Mouse (Mus musculus) forebrain, embryonic 13.5 days (tissue): ENCODE measurements at regions not wholly inside any gene's neighbourhood (a gene's known extent, or its start where the extent isn't known, plus 50 kb on each side); places are given as distances from the start of the nearest gene placed in this dataset.

Experiments used
- ATAC-seq: fragments of 200-750 bp; cut with Nextera tagmentation; 2 replicates; pipeline ENCODE4 v1.8.0; 2017
- H3K27ac ChIP-seq: fragments of 300-500 bp; sonication (generic); 2 replicates; pipeline ENCODE4 v1.5.1; 2015; ENCODE audit warnings: inconsistent platforms, mild to moderate bottlenecking, moderate library complexity
- H3K27me3 ChIP-seq: fragments of 300-500 bp; sonication (generic); 2 replicates; pipeline ENCODE4 v1.6.1; 2015; ENCODE audit warnings: mild to moderate bottlenecking, inconsistent platforms
- H3K36me3 ChIP-seq: fragments of 300-500 bp; sonication (generic); 2 replicates; pipeline ENCODE4 v1.6.1; 2015; ENCODE audit warnings: mild to moderate bottlenecking, inconsistent platforms; ENCODE audit not compliant: poor library complexity, severe bottlenecking
- H3K4me1 ChIP-seq: fragments of 300-500 bp; sonication (generic); 2 replicates; pipeline ENCODE4 v1.6.1; 2015; ENCODE audit warnings: inconsistent platforms
- H3K4me2 ChIP-seq: fragments of 300-500 bp; sonication (generic); 2 replicates; pipeline ENCODE4 v1.6.1; 2015; ENCODE audit warnings: inconsistent platforms, mild to moderate bottlenecking, moderate library complexity
- H3K4me3 ChIP-seq: fragments of 300-500 bp; sonication (generic); 2 replicates; pipeline ENCODE4 v1.5.1; 2015; ENCODE audit warnings: mild to moderate bottlenecking, inconsistent platforms
- H3K9ac ChIP-seq: fragments of 300-500 bp; sonication (generic); 2 replicates; pipeline ENCODE4 v1.6.1; 2015; ENCODE audit warnings: mild to moderate bottlenecking, inconsistent platforms
- H3K9me3 ChIP-seq: fragments of 300-500 bp; sonication (generic); replicated peaks from 2 replicates; pipeline ENCODE4 v1.6.1; 2016; ENCODE audit warnings: inconsistent platforms
- WGBS: fragments of 180-500 bp; shearing (Covaris S2); methylation state at CpG from one replicate; pipeline ENCODE4 v1.1.7; 2015; 5-methylcytosine and 5-hydroxymethylcytosine counted together

DNA sequence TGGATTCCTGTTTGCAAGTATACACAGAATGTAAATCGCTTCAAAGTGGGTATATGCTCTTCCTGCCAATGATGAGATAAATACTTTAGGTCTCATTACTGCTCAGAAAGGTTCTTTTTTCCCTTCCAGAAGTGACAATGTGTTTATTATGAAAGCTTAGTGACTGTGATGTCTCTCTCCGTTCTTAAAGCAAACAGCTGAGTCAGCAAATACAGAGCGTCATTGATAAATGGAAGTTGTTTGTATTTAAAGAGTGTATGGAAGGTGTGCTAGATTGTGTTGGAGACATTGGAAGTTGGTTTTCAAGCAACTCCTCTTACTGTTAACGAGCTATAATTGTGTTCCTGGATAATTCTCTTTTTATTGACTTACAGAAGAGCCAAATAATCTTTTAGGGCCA is 408.0 kb downstream of the Prr30 start:
- Histone ChIP-seq H3K27me3 (no peaks in the 10 kb centered on the region), H3K27ac (no peak overlapping the region), H3K36me3 (no peaks in the 10 kb centered on the region), H3K4me3 (no peak overlapping the region), H3K9me3 (no peaks in the 10 kb centered on the region), H3K4me1 (0 out of 2 replicates have a peak, but pooled peaks cover 2% of the 10 kb centered on the region), H3K9ac (no peak overlapping the region), H3K4me2 (no peak overlapping the region)
- WGBS = 61% methylated on average over 4 of the region's 4 CpGs
- no peak for ATAC-seq

DNA sequence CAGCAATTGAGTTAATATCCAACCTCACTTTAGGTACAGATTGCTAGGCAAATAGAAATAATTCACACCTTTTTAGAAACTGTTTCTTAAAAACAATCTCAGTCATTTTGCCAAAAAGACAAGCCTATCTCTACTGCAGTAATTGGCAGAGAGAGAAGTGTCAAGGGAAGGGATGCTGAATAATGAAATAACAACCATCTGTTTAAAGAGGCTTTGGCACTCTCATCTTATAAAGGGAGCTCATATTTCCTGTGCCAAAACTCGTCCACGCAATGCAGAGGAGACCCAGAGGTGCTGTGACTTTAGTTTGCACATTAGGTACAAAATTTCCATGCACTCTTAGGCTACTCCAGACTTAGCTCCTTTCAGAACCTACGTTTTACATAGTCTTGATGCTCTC is 418.2 kb downstream of the Prr30 start:
- Histone ChIP-seq H3K27ac (no peak overlapping the region), H3K9me3 (no peaks in the 10 kb centered on the region), H3K4me3 (no peak overlapping the region), H3K4me1 (no peaks in the 10 kb centered on the region), H3K27me3 (no peaks in the 10 kb centered on the region), H3K4me2 (no peak overlapping the region), H3K36me3 (no peaks in the 10 kb centered on the region), H3K9ac (no peak overlapping the region)
- peak; percentile 63 for ATAC-seq
- WGBS = 72% methylated on average over 3 of the region's 3 CpGs

DNA sequence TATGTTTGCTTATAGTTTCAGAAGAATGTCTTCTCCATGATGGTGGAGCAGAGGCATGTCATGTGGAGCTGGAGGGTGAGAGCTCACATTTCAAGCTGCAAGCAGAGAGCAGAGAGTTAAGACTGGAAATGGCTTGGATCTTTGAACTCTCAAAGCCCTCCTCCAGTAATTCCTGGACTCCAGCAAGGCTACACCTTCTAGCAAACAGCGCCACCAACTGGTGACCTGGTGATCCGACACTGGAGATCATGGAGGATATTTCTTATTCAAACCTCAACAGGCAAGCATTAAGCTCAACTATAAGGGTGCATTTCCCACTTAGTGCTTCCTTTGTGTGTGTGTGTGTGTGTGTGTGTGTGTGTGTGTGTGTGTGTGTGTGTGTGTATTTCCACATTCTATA is 446.2 kb downstream of the Prr30 start:
- Histone ChIP-seq H3K9me3 (no peaks in the 10 kb centered on the region), H3K27ac (no peak overlapping the region), H3K36me3 (no peaks in the 10 kb centered on the region), H3K27me3 (no peaks in the 10 kb centered on the region), H3K4me3 (no peak overlapping the region), H3K4me1 (peaks cover 18% of the 10 kb centered on the region), H3K9ac (no peak overlapping the region), H3K4me2 (no peak overlapping the region)
- 44% methylated on average over 2 of the region's 2 CpGs for WGBS
- ATAC-seq = no peak

DNA sequence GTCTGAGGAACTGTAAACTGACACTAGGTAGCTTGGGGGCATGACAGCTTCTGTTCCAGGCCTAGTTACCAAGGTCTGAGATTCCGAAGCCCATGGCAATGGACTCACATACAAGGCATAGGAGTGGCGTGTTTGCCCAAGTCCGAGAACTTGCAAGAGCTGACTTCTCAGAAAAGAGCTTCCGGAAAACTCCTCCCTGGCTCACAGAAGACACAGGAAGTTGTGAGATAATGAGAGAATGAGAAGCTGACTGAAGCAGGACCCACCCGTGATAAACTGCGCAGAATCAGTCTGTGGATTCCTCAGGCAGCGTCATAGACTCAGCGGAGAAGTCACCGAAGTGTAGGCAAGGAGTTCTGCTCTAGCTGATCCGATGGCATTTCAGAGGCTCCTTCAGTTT is 447.4 kb downstream of the Prr30 start:
- peaks cover 18% of the 10 kb centered on the region for H3K4me1 ChIP-seq
- no peaks in the 10 kb centered on the region for H3K27me3 ChIP-seq
- no peaks in the 10 kb centered on the region for H3K36me3 ChIP-seq
- no peak overlapping the region for H3K4me2 ChIP-seq
- H3K9ac ChIP-seq = no peak overlapping the region
- H3K27ac ChIP-seq = no peak overlapping the region
- WGBS = 80% methylated on average over 10 of the region's 10 CpGs
- no peaks in the 10 kb centered on the region for H3K9me3 ChIP-seq
- no peak overlapping the region for H3K4me3 ChIP-seq
- no peak for ATAC-seq

DNA sequence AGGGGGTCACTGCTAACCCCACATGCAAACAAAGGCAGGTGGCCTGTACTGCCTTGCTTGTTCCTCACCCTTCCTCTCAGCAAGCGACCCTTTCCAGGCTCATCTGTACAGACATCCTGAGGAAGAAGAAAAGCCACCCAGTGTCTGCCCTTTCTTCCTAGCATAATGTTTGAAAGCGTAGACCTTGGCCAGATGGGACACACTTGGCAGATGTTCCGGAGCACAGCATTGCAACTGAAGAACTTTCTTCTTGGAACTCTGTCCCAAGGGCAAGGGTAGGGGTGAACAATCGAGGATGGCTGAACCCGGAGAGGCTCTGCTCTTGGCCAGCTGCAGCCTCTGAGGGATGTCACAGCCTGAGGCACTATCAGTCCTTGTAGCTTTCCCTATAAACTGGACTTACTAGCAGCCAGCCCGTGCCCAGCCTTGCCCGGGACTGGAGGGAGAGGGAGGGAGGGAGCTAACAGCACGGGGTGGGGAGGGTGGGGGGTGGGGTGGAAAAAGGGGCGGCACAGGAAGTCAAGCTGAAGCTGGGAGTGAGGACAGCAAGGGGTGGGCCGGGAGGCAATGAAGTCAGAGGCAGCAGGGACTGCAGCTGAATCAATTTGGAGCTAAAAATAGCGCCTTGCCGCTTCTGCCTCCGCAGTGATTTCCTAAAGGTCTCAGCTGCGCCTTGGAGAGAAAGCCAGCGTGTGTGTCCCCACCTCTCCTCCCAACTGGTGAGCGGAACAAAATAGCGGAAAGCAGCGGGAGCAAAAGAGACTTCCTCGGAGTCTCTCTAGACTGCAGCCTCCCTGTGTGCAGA is 450.2 kb downstream of the Prr30 start:
- H3K4me3 ChIP-seq = peak overlapping the region; percentile 35
- peak; percentile 96 for ATAC-seq
- H3K27ac ChIP-seq = peak overlapping the region; percentile 79
- peaks cover 18% of the 10 kb centered on the region for H3K4me1 ChIP-seq
- H3K9me3 ChIP-seq = no peaks in the 10 kb centered on the region
- WGBS = 12% methylated on average over 19 of the region's 19 CpGs
- peak overlapping the region; percentile 62 for H3K9ac ChIP-seq
- peak overlapping the region; percentile 66 for H3K4me2 ChIP-seq
- no peaks in the 10 kb centered on the region for H3K36me3 ChIP-seq
- no peaks in the 10 kb centered on the region for H3K27me3 ChIP-seq

DNA sequence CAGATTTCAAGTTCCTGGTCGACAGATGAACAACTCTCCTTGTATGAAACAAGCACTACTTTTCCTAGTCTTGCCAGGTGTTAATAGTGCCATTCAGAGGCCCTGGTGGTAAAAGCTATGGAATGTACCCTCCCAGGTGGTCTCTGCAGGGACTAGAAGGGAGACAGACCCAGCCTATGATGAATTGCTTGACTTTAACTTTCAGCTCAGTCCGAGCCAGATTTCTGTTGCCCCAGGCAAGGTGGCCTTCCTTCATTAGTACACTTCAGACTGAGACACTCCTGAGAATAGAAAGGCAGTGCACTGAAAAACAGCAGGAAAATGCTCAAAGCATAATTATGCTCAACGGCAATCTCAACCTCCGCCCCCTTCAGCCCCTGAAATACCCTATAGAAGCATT is 450.8 kb upstream of the Klf12 start:
- Histone ChIP-seq H3K27me3 (no peaks in the 10 kb centered on the region), H3K9me3 (no peaks in the 10 kb centered on the region; the same call in 1 of the 2 replicates), H3K4me3 (no peak overlapping the region), H3K27ac (no peak overlapping the region), H3K4me2 (no peak overlapping the region), H3K9ac (no peak overlapping the region), H3K4me1 (no peaks in the 10 kb centered on the region), H3K36me3 (no peaks in the 10 kb centered on the region)
- no peak for ATAC-seq
- WGBS = 44% methylated on average over 4 of the region's 4 CpGs

DNA sequence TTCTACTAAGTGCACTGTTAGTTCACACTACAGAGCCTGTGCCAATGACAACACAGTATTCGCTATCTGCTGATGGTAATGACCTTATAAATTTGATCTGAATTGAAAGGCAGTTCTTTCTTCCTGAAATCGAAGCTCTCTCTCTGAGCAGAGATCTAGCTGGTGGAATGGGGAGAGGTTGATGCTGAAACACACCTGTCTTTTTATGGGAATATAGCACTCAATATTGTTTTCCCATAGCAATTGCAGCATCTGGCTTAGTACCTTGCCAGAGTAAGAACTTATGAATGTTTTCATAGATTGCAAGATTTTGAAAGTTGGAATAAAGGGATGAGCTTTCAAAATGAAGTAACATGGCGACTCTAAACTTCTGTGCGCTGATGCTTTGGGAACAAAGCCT is 444.0 kb upstream of the Klf12 start:
- Histone ChIP-seq H3K4me3 (no peak overlapping the region), H3K36me3 (no peaks in the 10 kb centered on the region), H3K4me2 (no peak overlapping the region), H3K9me3 (no peaks in the 10 kb centered on the region; the same call in 1 of the 2 replicates), H3K27ac (no peak overlapping the region), H3K9ac (no peak overlapping the region), H3K27me3 (no peaks in the 10 kb centered on the region), H3K4me1 (no peaks in the 10 kb centered on the region)
- WGBS = 83% methylated on average over 4 of the region's 4 CpGs
- no peak for ATAC-seq

DNA sequence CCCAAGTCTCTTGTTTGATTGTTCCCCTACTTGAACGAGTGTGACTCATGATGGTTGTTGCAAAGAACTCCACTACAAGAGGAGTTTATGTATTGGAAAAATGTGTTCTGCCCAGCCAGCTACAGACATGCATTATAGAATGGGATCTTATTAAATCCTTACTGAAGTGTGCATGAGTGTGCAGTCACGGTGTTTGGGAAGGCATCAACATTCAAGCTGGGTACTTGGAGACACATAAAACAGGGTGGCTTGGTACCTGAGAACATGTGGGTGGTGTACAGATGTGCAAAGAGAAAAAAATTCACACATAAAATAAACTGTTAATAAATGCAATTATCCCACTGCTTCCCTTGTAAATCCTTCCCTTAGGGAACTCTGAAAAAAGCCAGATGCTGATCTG is 443.2 kb upstream of the Klf12 start:
- no peaks in the 10 kb centered on the region for H3K36me3 ChIP-seq
- no peaks in the 10 kb centered on the region for H3K4me1 ChIP-seq
- H3K27ac ChIP-seq = no peak overlapping the region; the same call in 1 of the 2 replicates
- no peak for ATAC-seq
- H3K4me3 ChIP-seq = no peak overlapping the region
- 66% methylated on average over 2 of the region's 2 CpGs for WGBS
- no peak overlapping the region for H3K9ac ChIP-seq
- H3K27me3 ChIP-seq = no peaks in the 10 kb centered on the region
- no peaks in the 10 kb centered on the region for H3K9me3 ChIP-seq
- H3K4me2 ChIP-seq = no peak overlapping the region

DNA sequence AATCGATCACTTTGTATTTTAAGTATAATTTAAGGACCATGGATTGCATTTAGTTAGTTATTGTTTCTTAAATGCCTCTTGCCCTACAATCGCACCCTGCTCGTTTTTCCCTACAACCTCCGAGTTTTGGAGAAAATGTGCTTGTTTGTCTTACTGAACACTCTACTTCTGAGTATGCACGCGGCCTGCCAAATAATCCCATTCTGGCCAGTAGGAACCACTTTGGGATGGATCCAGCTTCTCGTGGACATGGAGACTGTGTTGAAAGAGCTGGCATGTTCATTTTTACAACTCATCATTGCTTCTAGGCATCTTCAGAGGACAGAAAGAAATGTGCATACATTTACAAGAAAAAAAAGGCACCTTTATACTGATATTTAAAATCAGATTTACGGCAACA is 440.5 kb upstream of the Klf12 start:
- WGBS = 89% methylated on average over 8 of the region's 8 CpGs
- no peak overlapping the region for H3K27ac ChIP-seq
- no peaks in the 10 kb centered on the region for H3K9me3 ChIP-seq
- H3K4me3 ChIP-seq = no peak overlapping the region
- H3K4me1 ChIP-seq = peaks cover under 1% of the 10 kb centered on the region; the same call in 1 of the 2 replicates
- no peak overlapping the region for H3K9ac ChIP-seq
- H3K36me3 ChIP-seq = no peaks in the 10 kb centered on the region
- ATAC-seq = no peak
- H3K4me2 ChIP-seq = no peak overlapping the region
- H3K27me3 ChIP-seq = no peaks in the 10 kb centered on the region

DNA sequence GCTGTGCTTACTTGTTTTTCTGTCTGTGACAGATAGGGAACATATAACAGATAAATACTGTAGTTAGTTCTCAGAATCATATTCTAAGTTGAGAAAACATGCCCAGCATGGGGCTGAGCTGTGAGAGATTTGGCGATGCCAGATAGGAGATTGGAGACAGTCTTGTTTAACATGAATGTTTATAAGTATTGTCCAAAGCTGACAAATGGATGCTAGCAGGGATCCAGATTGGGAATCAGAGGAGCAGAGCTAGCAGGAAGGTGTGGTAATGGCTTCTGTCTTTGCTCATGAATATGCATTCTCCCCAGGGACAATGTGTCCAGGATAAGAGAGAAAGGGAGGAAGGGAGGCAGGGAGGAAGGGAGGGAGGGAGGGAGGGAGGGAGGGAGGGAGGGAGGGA is 436.2 kb upstream of the Klf12 start:
- no peaks in the 10 kb centered on the region for H3K36me3 ChIP-seq
- H3K9me3 ChIP-seq = no peaks in the 10 kb centered on the region
- H3K27ac ChIP-seq = no peak overlapping the region
- no peak overlapping the region for H3K4me2 ChIP-seq
- no peak overlapping the region for H3K4me3 ChIP-seq
- no peak overlapping the region for H3K9ac ChIP-seq
- peak; percentile 80 for ATAC-seq
- peaks cover 5% of the 10 kb centered on the region; the same call in 1 of the 2 replicates for H3K4me1 ChIP-seq
- WGBS = 26% methylated on average over 1 of the region's 1 CpGs
- no peaks in the 10 kb centered on the region for H3K27me3 ChIP-seq

DNA sequence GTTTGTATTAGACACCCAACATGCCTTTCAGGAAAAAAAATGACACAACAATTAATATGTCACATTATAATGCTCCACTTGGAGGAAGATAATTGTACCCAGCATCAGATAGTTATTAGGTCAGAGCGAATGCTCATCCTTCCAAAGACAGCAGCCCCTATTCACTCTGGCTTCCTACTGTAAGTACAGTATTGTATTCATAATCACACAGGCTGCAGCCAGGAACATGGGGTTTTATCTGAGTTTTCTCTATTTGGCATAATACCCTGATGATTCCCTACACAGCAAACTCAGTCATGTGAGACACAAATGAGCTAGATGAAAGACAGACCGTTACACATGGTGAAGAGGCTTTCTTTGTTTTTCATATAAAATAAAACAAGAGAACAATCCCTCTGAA is 430.5 kb upstream of the Klf12 start:
- no peak overlapping the region for H3K27ac ChIP-seq
- H3K4me1 ChIP-seq = peaks cover 20% of the 10 kb centered on the region
- H3K4me2 ChIP-seq = no peak overlapping the region
- no peak overlapping the region for H3K4me3 ChIP-seq
- H3K36me3 ChIP-seq = no peaks in the 10 kb centered on the region
- WGBS = 44% methylated on average over 2 of the region's 2 CpGs
- no peak overlapping the region for H3K9ac ChIP-seq
- peak; percentile 41 for ATAC-seq
- H3K9me3 ChIP-seq = no peaks in the 10 kb centered on the region
- H3K27me3 ChIP-seq = no peaks in the 10 kb centered on the region

DNA sequence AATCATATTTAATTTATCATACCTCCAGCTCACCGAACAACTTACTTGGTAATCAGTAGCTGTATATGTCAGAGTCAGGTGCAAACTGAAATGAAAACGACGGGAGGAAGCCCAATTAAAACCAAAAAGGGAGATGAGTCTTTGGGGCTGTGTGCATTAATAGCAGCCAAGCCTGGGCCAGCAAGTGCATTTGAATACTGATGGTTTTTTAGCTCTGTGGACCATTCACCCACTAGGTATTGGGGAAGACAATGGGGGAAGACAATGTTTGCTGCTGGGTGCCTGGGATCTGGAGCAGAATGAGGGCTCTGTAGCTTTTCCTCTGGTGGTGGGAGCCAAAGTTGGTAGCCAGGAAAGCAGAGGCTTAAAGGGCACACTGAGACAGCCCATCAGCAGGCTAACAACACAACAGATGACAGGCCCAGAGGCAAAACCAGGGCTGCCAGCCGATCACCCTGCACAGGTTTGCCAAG is 429.6 kb upstream of the Klf12 start:
- no peaks in the 10 kb centered on the region for H3K9me3 ChIP-seq
- peak; percentile 65 for ATAC-seq
- no peaks in the 10 kb centered on the region for H3K36me3 ChIP-seq
- H3K27ac ChIP-seq = peak overlapping the region; percentile 85
- 52% methylated on average over 4 of the region's 4 CpGs for WGBS
- H3K9ac ChIP-seq = no peak overlapping the region
- H3K27me3 ChIP-seq = no peaks in the 10 kb centered on the region
- H3K4me1 ChIP-seq = peaks cover 16% of the 10 kb centered on the region
- H3K4me3 ChIP-seq = no peak overlapping the region
- no peak overlapping the region for H3K4me2 ChIP-seq

DNA sequence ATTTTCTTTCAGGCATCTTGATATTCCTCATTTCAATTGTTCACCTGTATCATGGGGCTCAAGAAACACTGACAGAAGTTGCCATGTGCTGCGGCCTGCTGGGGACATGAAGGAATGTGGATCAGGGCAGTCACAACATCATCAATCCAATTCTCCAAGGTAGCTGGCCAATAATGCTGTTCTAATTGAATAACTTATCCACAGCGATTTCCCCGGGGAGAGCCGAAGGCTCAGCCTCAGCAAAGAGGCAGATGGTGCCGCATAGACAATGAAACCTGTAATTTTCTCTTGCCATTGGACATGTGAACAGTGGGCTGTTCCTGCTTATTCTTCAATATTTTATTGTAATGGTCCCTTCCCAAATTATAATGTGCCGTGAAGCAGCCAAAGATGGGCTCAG is 429.1 kb upstream of the Klf12 start:
- WGBS = 47% methylated on average over 6 of the region's 6 CpGs
- Histone ChIP-seq H3K27ac (peak overlapping the region; percentile 85), H3K9ac (no peak overlapping the region), H3K4me2 (no peak overlapping the region), H3K36me3 (no peaks in the 10 kb centered on the region), H3K4me3 (no peak overlapping the region), H3K4me1 (peaks cover 16% of the 10 kb centered on the region), H3K27me3 (no peaks in the 10 kb centered on the region), H3K9me3 (no peaks in the 10 kb centered on the region)
- peak; percentile 77 for ATAC-seq
